Mouse (Mus musculus): ENCODE data around the gene Olfr1423.

- no peak for TF ChIP-seq JUND (IDR thresholded peaks at IDR 0.05; ENCODE audit: low read depth, low read length)
- TF ChIP-seq USF2 (IDR thresholded peaks at IDR 0.05; ENCODE audit: borderline replicate concordance in 1 of 2, insufficient read depth in 1 of 2, low read depth in 1 of 2, low read length in 2 of 2): no peak
- TF ChIP-seq CHD1 (IDR thresholded peaks at IDR 0.05; ENCODE audit: low read depth, low read length): no peak
- no peak for TF ChIP-seq NRF1 (IDR thresholded peaks at IDR 0.05; ENCODE audit: insufficient read depth, low read depth, low read length, poor library complexity, severe bottlenecking)
These were observed 53.3 kb downstream of the Olfr1423 start for GRCm38 (mm10) chr19:11987841-11988240.
